Mouse (Mus musculus) intestine, embryonic 15.5 days (tissue): Measurements from ENCODE around the gene Nup98. TPM values are rescaled to one million over a fixed set of nuclear protein-coding genes. Genes with fewer than 3 reads are reported as not detected.

Source experiments
- ATAC-seq: fragments of 200-750 bp; cut with Nextera tagmentation; 2 replicates; pipeline ENCODE4 v1.8.0; 2017; ENCODE audit warnings: moderate TSS enrichment, moderate library complexity
- H3K27ac ChIP-seq: fragments of 300-500 bp; sonication (generic); 2 replicates; pipeline ENCODE4 v1.5.1; 2015; ENCODE audit warnings: mild to moderate bottlenecking, inconsistent platforms
- H3K27me3 ChIP-seq: fragments of 300-500 bp; sonication (generic); replicated peaks from 2 replicates; pipeline ENCODE4 v1.6.1; 2015; ENCODE audit warnings: inconsistent platforms
- H3K36me3 ChIP-seq: fragments of 300-500 bp; sonication (generic); 2 replicates; pipeline ENCODE4 v1.6.1; 2015; ENCODE audit warnings: inconsistent platforms
- H3K4me1 ChIP-seq: fragments of 300-500 bp; sonication (generic); replicated peaks from 2 replicates; pipeline ENCODE4 v1.6.1; 2015; ENCODE audit warnings: inconsistent platforms
- H3K4me2 ChIP-seq: fragments of 300-500 bp; sonication (generic); replicated peaks from 2 replicates; pipeline ENCODE4 v1.6.1; 2015; ENCODE audit warnings: mild to moderate bottlenecking, inconsistent platforms
- H3K4me3 ChIP-seq: fragments of 300-500 bp; sonication (generic); replicated peaks from 2 replicates; pipeline ENCODE4 v1.5.1; 2015; ENCODE audit warnings: inconsistent platforms
- H3K9ac ChIP-seq: fragments of 300-500 bp; sonication (generic); 2 replicates; pipeline ENCODE4 v1.6.1; 2015; ENCODE audit warnings: inconsistent platforms
- H3K9me3 ChIP-seq: fragments of 300-500 bp; sonication (generic); 2 replicates; pipeline ENCODE4 v1.6.1; 2016; ENCODE audit warnings: inconsistent platforms
- WGBS: fragments of 180-500 bp; shearing (Covaris S2); methylation state at CpG from one replicate; pipeline ENCODE4 v1.1.7; 2015; 5-methylcytosine and 5-hydroxymethylcytosine counted together
- polyA plus RNA-seq: library from polyadenylated mRNA; unstranded; fragments of >200 nt; fragmentation: Nextera tagmentation; extraction: Ambion mirVana; gene quantifications from 2 replicates; pipeline ENCODE4 v1.2.1, GENCODE M21; 2015

Nup98 gene
- polyA plus RNA-seq, 1 experiment from 2014 or later, result 33.4 TPM

- 0 out of 2 replicates have a peak, but pooled peaks cover 5% of the 10 kb centered on the region for H3K4me1 ChIP-seq
- ATAC-seq, result peak; percentile 47
- H3K4me3 ChIP-seq, result peak overlapping the region; percentile 73; the same call in 1 of the 2 replicates
- H3K9ac ChIP-seq, result no peak overlapping the region
- no peaks in the 10 kb centered on the region for H3K27me3 ChIP-seq
- no peaks in the 10 kb centered on the region for H3K9me3 ChIP-seq
- peak overlapping the region; percentile 74 for H3K4me2 ChIP-seq
- WGBS, result 62% methylated on average over 5 of the region's 5 CpGs
- peak overlapping the region; percentile 49 for H3K27ac ChIP-seq
- H3K36me3 ChIP-seq, result peaks cover 9% of the 10 kb centered on the region; the same call in 1 of the 2 replicates
Measured at GRCm38 (mm10) chr7:102223883-102224738, 14.1 kb upstream of the Nup98 start.

- peak overlapping the region; percentile 74 for H3K4me2 ChIP-seq
- H3K9me3 ChIP-seq, result no peaks in the 10 kb centered on the region
- H3K36me3 ChIP-seq, result 0 out of 2 replicates have a peak, but pooled peaks cover 4% of the 10 kb centered on the region
- H3K4me1 ChIP-seq, result 0 out of 2 replicates have a peak, but pooled peaks cover 5% of the 10 kb centered on the region
- H3K27ac ChIP-seq, result peak overlapping the region; percentile 87
- H3K27me3 ChIP-seq, result no peaks in the 10 kb centered on the region
- peak overlapping the region; percentile 73 for H3K4me3 ChIP-seq
- peak overlapping the region; percentile 75 for H3K9ac ChIP-seq
- peak; percentile 88 for ATAC-seq
- WGBS, result 2% methylated on average over 31 of the region's 31 CpGs
Measured at GRCm38 (mm10) chr7:102222830-102223556, 13.0 kb upstream of the Nup98 start.

GRCm38 (mm10) chr7:102222336-102222735 lies 12.4 kb upstream of the Nup98 start:
- 0 out of 2 replicates have a peak, but pooled peaks cover 5% of the 10 kb centered on the region for H3K4me1 ChIP-seq
- H3K9me3 ChIP-seq, result no peaks in the 10 kb centered on the region
- H3K27ac ChIP-seq, result peak overlapping the region; percentile 87; the same call in 1 of the 2 replicates
- H3K9ac ChIP-seq, result 0 out of 2 replicates have a peak overlapping the region, but pooled peaks have one; percentile 75
- H3K36me3 ChIP-seq, result 0 out of 2 replicates have a peak, but pooled peaks cover 3% of the 10 kb centered on the region
- peak overlapping the region; percentile 74 for H3K4me2 ChIP-seq
- WGBS, result under 1% methylated on average over 9 of the region's 13 CpGs
- H3K4me3 ChIP-seq, result peak overlapping the region; percentile 73
- no peaks in the 10 kb centered on the region for H3K27me3 ChIP-seq
- ATAC-seq, result peak; percentile 60

DNA sequence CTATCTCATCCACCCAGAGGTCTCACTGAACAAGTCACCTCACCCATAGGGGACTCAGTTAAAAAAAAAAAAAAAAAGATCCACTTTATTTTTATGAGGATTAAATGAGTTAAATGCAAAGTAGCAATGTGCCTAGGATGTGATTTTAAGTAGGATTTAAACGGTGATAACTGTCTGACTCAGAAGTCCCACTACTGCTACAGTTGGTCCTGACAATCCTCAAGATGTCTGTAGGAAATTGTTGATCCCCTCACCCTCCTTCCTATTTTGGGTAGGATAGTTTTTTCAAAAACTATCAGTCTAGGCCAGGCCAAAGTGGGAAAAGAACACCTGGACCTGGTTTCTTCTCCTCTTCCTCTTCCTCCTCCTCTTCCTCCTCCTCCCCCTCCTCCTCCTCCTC lies 11.9 kb upstream of the Nup98 start:
- Histone ChIP-seq H3K4me3 (no peak overlapping the region), H3K27ac (no peak overlapping the region), H3K4me2 (peak overlapping the region; percentile 74; the same call in 1 of the 2 replicates), H3K9me3 (no peaks in the 10 kb centered on the region), H3K4me1 (0 out of 2 replicates have a peak, but pooled peaks cover 5% of the 10 kb centered on the region), H3K27me3 (no peaks in the 10 kb centered on the region), H3K36me3 (0 out of 2 replicates have a peak, but pooled peaks cover 2% of the 10 kb centered on the region), H3K9ac (no peak overlapping the region)
- ATAC-seq, result peak; percentile 3; the same call in 1 of the 2 replicates
- 36% methylated on average over 1 of the region's 1 CpGs for WGBS

DNA sequence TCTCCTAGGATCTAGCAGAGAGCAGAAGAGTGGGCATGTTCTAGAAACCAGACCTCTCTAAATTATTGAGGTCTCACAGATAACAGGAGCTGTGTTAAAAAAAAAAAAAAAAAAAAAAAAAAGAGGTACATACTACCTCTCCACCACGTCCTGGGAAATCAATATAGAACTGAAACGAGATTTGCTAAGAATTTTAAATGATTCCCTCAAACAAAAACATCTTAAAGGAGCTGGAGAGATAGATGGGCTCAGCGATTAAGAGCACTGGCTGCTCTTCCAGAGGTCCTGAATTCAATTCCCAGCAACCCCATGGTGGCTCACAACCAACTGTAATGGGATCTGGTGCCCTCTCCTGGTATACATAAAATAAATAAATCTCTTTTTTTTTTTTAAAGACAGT lies 1.1 kb upstream of the Nup98 start:
- peak overlapping the region; percentile 64 for H3K4me2 ChIP-seq
- H3K27ac ChIP-seq, result peak overlapping the region; percentile 84
- H3K4me1 ChIP-seq, result peaks cover 6% of the 10 kb centered on the region; the same call in 1 of the 2 replicates
- no peaks in the 10 kb centered on the region for H3K27me3 ChIP-seq
- no peaks in the 10 kb centered on the region for H3K36me3 ChIP-seq
- peak overlapping the region; percentile 91 for H3K4me3 ChIP-seq
- peak overlapping the region; percentile 54 for H3K9ac ChIP-seq
- H3K9me3 ChIP-seq, result no peaks in the 10 kb centered on the region
- no peak for ATAC-seq
- 58% methylated on average over 3 of the region's 3 CpGs for WGBS

DNA sequence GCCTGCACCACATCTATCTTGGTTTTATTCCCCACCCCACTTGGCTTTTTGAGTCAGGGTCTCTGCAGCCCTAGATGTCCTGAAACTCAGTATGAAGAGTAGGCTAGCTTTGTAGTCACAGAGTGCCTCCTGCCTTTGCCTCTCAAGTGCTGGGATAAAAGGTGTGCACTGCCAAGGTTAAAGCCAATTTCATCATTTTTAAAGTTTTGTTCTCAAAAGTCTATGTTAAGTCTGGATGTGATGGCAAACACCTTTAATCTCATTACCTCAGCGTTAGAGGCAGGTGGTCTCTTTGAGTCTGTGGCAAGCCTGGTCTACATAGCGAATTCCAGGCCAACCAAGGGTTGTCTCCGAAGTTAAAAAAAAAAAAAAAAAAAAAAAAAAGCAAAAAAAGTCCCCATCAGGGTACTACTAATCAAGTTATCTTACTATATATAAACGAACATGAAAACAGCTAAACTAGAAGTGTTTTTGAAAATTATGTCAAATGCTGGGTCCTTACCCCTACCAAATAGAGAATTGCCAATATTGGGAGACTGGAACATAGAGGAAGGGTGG lies 1.1 kb downstream of the Nup98 start:
- no peaks in the 10 kb centered on the region for H3K27me3 ChIP-seq
- peak overlapping the region; percentile 87 for H3K9ac ChIP-seq
- H3K9me3 ChIP-seq, result no peaks in the 10 kb centered on the region
- H3K27ac ChIP-seq, result no peak overlapping the region
- peaks cover 6% of the 10 kb centered on the region; the same call in 1 of the 2 replicates for H3K4me1 ChIP-seq
- WGBS, result 34% methylated on average over 4 of the region's 4 CpGs
- ATAC-seq, result no peak
- H3K4me2 ChIP-seq, result peak overlapping the region; percentile 68
- H3K4me3 ChIP-seq, result peak overlapping the region; percentile 91
- H3K36me3 ChIP-seq, result no peaks in the 10 kb centered on the region

DNA sequence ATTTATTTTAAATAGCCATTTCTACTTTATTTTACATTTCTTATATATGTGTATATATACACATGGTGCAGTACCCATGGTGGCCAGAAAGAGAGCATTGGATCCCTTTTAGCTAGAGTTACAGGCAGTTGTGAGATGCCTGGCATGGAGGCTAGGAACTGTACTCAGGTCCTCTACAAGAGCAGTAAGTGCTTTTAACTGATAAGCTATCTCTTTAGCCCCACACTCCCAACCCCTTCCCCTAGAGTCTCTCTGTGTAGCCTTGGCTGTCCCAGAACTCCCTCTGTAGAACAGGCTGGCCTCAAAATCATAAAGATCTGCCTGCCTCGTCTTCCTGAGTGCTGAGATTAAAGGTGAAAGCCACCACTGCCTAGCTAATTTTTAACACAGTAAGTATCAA lies 4.3 kb downstream of the Nup98 start:
- no peak overlapping the region for H3K4me2 ChIP-seq
- H3K4me3 ChIP-seq, result no peak overlapping the region
- H3K9ac ChIP-seq, result no peak overlapping the region
- peaks cover 6% of the 10 kb centered on the region; the same call in 1 of the 2 replicates for H3K4me1 ChIP-seq
- H3K27ac ChIP-seq, result no peak overlapping the region
- no peaks in the 10 kb centered on the region for H3K36me3 ChIP-seq
- no peaks in the 10 kb centered on the region for H3K9me3 ChIP-seq
- 54% methylated on average over 1 of the region's 1 CpGs for WGBS
- no peak for ATAC-seq
- H3K27me3 ChIP-seq, result no peaks in the 10 kb centered on the region

DNA sequence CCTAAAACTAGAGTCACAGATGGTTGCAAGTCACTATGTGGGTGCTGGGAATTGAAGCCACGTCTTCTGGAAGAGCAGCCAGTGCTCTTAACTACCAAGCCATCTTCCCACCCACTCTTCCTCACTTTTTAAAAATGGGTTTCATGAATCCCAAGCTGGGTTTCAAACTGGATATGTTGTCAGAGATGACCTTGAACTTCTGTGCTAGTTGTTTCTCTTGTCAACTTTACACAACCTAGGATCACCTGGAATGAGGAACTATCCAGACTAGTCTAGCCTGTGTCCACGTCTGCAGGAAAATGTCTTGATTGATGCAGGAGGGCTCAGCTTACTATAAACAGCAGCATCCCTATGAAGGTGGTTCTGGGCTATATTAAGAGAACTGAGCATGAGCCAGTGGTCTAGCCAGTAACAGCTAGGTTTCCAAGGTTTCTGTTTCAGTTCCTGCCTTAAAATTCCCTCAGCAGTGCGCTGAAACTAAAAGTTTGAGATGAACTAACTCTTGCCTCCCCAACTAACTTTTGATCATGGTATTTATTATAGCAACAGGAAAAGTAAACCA lies 5.6 kb downstream of the Nup98 start:
- no peak overlapping the region for H3K4me3 ChIP-seq
- H3K27me3 ChIP-seq, result no peaks in the 10 kb centered on the region
- no peaks in the 10 kb centered on the region for H3K9me3 ChIP-seq
- H3K36me3 ChIP-seq, result no peaks in the 10 kb centered on the region
- no peak overlapping the region for H3K27ac ChIP-seq
- H3K4me1 ChIP-seq, result peaks cover 6% of the 10 kb centered on the region; the same call in 1 of the 2 replicates
- H3K4me2 ChIP-seq, result no peak overlapping the region
- H3K9ac ChIP-seq, result no peak overlapping the region
- no peak for ATAC-seq
- WGBS, result 73% methylated on average over 3 of the region's 3 CpGs

- no peaks in the 10 kb centered on the region for H3K4me1 ChIP-seq
- no peak overlapping the region for H3K9ac ChIP-seq
- ATAC-seq, result no peak
- no peak overlapping the region for H3K4me2 ChIP-seq
- H3K9me3 ChIP-seq, result no peaks in the 10 kb centered on the region
- H3K27me3 ChIP-seq, result no peaks in the 10 kb centered on the region
- H3K27ac ChIP-seq, result no peak overlapping the region
- no peak overlapping the region for H3K4me3 ChIP-seq
- H3K36me3 ChIP-seq, result no peaks in the 10 kb centered on the region
Measured at GRCm38 (mm10) chr7:102200996-102201785, 8.8 kb downstream of the Nup98 start.

- no peak overlapping the region for H3K4me3 ChIP-seq
- H3K27ac ChIP-seq, result no peak overlapping the region
- H3K4me1 ChIP-seq, result no peaks in the 10 kb centered on the region
- WGBS, result 79% methylated on average over 3 of the region's 3 CpGs
- H3K9ac ChIP-seq, result no peak overlapping the region
- no peak overlapping the region for H3K4me2 ChIP-seq
- H3K36me3 ChIP-seq, result no peaks in the 10 kb centered on the region
- ATAC-seq, result no peak
- no peaks in the 10 kb centered on the region for H3K27me3 ChIP-seq
- H3K9me3 ChIP-seq, result no peaks in the 10 kb centered on the region
Measured at GRCm38 (mm10) chr7:102200576-102200975, 9.4 kb downstream of the Nup98 start.

DNA sequence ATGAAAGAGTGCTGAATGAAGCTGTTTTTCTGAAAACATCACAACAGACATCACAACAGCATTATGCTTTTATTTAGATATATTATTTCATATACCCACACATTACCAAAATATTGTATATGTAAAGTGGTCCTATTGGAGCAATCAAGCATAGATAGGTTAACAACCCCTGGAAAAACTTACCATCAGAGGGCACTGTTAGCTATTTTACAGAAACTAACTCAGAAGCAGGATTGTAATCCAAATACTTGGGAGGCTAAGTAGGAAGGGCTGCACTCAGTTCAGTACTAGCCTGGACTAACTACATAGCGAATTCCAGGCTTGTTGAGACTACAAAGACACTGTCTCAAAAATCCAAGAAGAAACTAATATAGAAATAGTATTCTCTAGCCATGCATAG lies 17.6 kb downstream of the Nup98 start:
- Histone ChIP-seq H3K4me3 (no peak overlapping the region), H3K4me1 (no peaks in the 10 kb centered on the region), H3K27ac (no peak overlapping the region), H3K36me3 (0 out of 2 replicates have a peak, but pooled peaks cover 19% of the 10 kb centered on the region), H3K27me3 (no peaks in the 10 kb centered on the region), H3K9ac (no peak overlapping the region), H3K9me3 (no peaks in the 10 kb centered on the region), H3K4me2 (no peak overlapping the region)
- no peak for ATAC-seq
- 94% methylated on average over 1 of the region's 1 CpGs for WGBS
